Mouse (Mus musculus): ENCODE results near the gene Tnfsf9.
"Not testable (repeated sequence)": the region's sequence is repeated elsewhere in the genome, so short reads cannot be mapped to it uniquely, and the experiment has no call there.

Gene Tnfsf9

GRCm38 (mm10) chr17:57134021-57134420 lies 28.9 kb downstream of the Tnfsf9 start:
- in situ Hi-C loops (cut with MboI, MseI): not testable (repeated sequence)

- in situ Hi-C loops (cut with MboI, MseI): no loop called here
Observed at GRCm38 (mm10) chr17:57134693-57135092, 29.6 kb downstream of the Tnfsf9 start.

GRCm38 (mm10) chr17:57135635-57136034 lies 30.5 kb downstream of the Tnfsf9 start:
- in situ Hi-C loops (cut with MboI, MseI): no loop called here

GRCm38 (mm10) chr17:57138676-57139075 lies 33.6 kb downstream of the Tnfsf9 start:
- in situ Hi-C loops (cut with MboI, MseI): no loop called here

GRCm38 (mm10) chr17:57139708-57140107 lies 34.6 kb downstream of the Tnfsf9 start:
- in situ Hi-C loops (cut with MboI, MseI): no loop called here

- in situ Hi-C loops (cut with MboI, MseI): no loop called here
Observed at GRCm38 (mm10) chr17:57143704-57144103, 38.6 kb downstream of the Tnfsf9 start.

GRCm38 (mm10) chr17:57145115-57145514 lies 40.0 kb downstream of the Tnfsf9 start:
- in situ Hi-C loops (cut with MboI, MseI): no loop called here

- in situ Hi-C loops (cut with MboI, MseI): no loop called here
Observed at GRCm38 (mm10) chr17:57148343-57148742, 43.2 kb downstream of the Tnfsf9 start.

- in situ Hi-C loops (cut with MboI, MseI): no loop called here
Observed at GRCm38 (mm10) chr17:57148994-57149803, 44.1 kb downstream of the Tnfsf9 start, which contains the start of gene Cd70. Gene Cd70 (minus strand): TSS chr17:57149777.

- in situ Hi-C loops (cut with MboI, MseI): no loop called here
Observed at GRCm38 (mm10) chr17:57153006-57153405, 47.9 kb downstream of the Tnfsf9 start.

GRCm38 (mm10) chr17:57153787-57154186 lies 48.7 kb downstream of the Tnfsf9 start:
- in situ Hi-C loops (cut with MboI, MseI): no loop called here

Data from T-helper 1 cell (primary cell).